Mouse (Mus musculus): ENCODE data around the gene Slc32a1. TPM values are rescaled to one million over a fixed set of nuclear protein-coding genes. Genes with fewer than 3 reads are reported as not detected.

Slc32a1 gene
- polyA plus RNA-seq, 1 experiment, result 157 TPM

DNA sequence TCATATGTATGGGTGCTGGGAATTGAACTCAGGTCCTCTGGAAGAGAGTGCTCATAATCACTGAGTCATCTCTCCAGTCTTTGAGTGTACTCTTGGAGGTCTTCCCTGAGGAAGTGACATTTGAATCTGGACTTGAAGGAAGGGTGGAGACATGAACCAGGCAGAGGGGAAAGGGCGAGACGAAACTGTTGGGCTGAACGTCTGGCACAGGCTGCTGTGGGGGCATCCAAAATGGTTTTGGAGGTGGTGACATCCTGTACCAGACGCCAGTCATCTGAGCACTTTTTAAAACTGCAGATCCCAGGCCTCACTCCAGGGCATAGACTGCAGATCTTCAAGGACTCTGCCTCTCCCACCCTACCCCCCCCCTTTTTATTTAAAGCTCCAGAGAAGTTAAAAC is 45.2 kb downstream of the Slc32a1 start:
- DNase-seq (ENCODE audit: extremely low spot score in 1 of 2, low spot score in 1 of 2), result no peak

DNA sequence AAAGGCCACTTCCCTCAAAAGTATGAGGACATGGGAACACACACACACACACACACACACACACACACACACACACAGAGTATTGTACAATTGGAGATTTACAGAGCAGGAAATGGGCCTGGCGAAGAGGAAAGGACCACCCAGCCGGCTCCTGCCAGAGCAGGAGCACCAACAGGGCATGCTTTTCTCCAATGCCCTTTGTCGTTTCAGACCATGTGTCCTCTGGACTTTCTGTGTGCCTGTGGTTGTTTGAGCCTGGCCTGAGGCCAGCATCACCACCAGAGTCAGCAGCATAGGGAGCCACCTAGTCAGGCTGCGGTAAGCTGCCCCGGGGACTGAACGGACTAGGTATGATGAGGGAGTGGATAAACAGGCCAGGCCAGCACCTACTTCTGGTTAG is 48.3 kb downstream of the Slc32a1 start:
- no peak for DNase-seq (ENCODE audit: extremely low spot score in 1 of 2, low spot score in 1 of 2)

DNA sequence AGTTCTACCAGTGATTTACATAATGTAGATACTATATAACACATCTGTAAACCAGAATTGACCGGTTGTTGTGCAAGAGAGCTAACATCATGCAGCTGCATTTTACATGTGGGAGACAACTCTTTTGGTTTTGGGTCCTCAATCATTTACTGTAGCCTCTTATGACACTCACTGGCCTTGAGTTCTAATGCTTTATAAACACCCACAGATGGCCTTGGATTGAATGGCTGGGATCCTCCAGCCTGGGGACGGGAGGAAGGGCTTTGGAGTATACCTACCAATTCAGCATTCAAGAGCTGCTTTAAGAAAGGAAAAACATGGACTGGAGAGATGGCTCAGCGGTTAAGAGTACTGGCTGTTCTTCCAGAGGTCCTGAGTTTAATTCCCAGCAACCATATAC is 48.8 kb downstream of the Slc32a1 start:
- DNase-seq (ENCODE audit: extremely low spot score in 1 of 2, low spot score in 1 of 2), result no peak

DNA sequence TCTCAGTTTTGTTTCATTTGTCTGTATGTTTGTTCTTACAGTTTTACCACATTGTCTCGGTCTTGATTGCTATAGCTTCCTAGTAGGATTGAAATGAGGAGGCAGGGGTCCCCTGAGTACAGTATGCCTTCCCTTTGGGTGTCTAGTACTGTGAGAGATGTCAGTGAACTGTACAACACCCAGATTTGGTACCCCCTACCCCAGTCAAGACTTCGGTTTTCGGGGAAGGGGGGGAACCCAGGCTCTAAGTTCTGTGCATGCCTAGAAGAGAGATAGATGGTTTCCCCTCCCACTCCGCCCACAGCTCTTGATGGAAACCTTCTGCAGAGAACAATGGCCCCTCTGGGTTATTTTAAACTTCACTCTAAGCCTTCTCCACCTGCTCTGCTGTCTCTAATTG is 54.5 kb downstream of the Slc32a1 start, which contains the start of gene Ppp1r16b:
TSS of gene Ppp1r16b (plus strand) at position 301 of the 400 bp plus-strand sequence.
- no peak for DNase-seq (ENCODE audit: extremely low spot score in 1 of 2, low spot score in 1 of 2)

Other genes starting within 250 kb of the Slc32a1 start
- 1,510 and 1,726 TPM in 2 replicates for gene Snhg11, start 235.1 kb upstream of the Slc32a1 start, polyA plus RNA-seq (2012; rRNA removed)
- 44.2 and 44.4 TPM in 2 replicates for gene Ralgapb, start 200.9 kb upstream of the Slc32a1 start, polyA plus RNA-seq (2012; rRNA removed)
- not detected in 2 replicates for gene Adig, start 108.2 kb upstream of the Slc32a1 start, polyA plus RNA-seq (2012; rRNA removed)
- gene Arhgap40, start 98.0 kb upstream of the Slc32a1 start, polyA plus RNA-seq (2012; rRNA removed), result 1.2 and 1.8 TPM in 2 replicates
- 10.0 and 10.9 TPM in 2 replicates for gene Actr5, start 14.1 kb downstream of the Slc32a1 start, polyA plus RNA-seq (2012; rRNA removed)
- gene Ppp1r16b, start 54.6 kb downstream of the Slc32a1 start, polyA plus RNA-seq (2012; rRNA removed), result 38.4 and 43.2 TPM in 2 replicates
- gene Fam83d, start 157.3 kb downstream of the Slc32a1 start, polyA plus RNA-seq (2012; rRNA removed), result 3.3 and 3.5 TPM in 2 replicates
- 30.1 and 32.2 TPM in 2 replicates for gene Dhx35, start 184.0 kb downstream of the Slc32a1 start, polyA plus RNA-seq (2012; rRNA removed)